Mouse (Mus musculus) ES-Bruce4 (cell line): ENCODE measurements at regions not wholly inside any gene's neighbourhood (a gene's known extent, or its start where the extent isn't known, plus 50 kb on each side); places are given as distances from the start of the nearest gene placed in this dataset.

Source experiments
- H3K27ac ChIP-seq: 2 replicates; pipeline ENCODE4 v1.5.1; 2012; ENCODE audit warnings: low read length, inconsistent platforms; ENCODE audit not compliant: insufficient read depth
- H3K27me3 ChIP-seq: 2 replicates; pipeline ENCODE4 v1.6.1; 2012; ENCODE audit warnings: mild to moderate bottlenecking, low read length, inconsistent platforms; ENCODE audit not compliant: control insufficient read depth, poor library complexity, insufficient read depth, severe bottlenecking
- H3K36me3 ChIP-seq: 2 replicates; pipeline ENCODE4 v1.6.1; 2012; ENCODE audit warnings: inconsistent platforms, mild to moderate bottlenecking, low read length, moderate library complexity; ENCODE audit not compliant: control insufficient read depth, poor library complexity, insufficient read depth, severe bottlenecking
- H3K4me1 ChIP-seq: one replicate; pipeline ENCODE4 v1.8.1; 2011; ENCODE audit warnings: low read length; ENCODE audit not compliant: control insufficient read depth, insufficient read depth
- H3K4me3 ChIP-seq: 2 replicates; pipeline ENCODE4 v1.5.1; 2011; ENCODE audit warnings: low read depth, mild to moderate bottlenecking, low read length
- H3K9ac ChIP-seq: 2 replicates; pipeline ENCODE4 v1.6.1; 2012; ENCODE audit warnings: low read depth, mild to moderate bottlenecking, inconsistent platforms; ENCODE audit not compliant: poor library complexity, severe bottlenecking
- H3K9me3 ChIP-seq: replicated peaks from 2 replicates; pipeline ENCODE4 v1.6.1; 2012; ENCODE audit warnings: mild to moderate bottlenecking, low read length, inconsistent platforms; ENCODE audit not compliant: control insufficient read depth, poor library complexity, insufficient read depth, severe bottlenecking
- CTCF ChIP-seq: IDR thresholded peaks from one replicate; pipeline ENCODE4 v1.8.1; 2011; ENCODE audit warnings: low read depth, low read length
- EP300 ChIP-seq: IDR thresholded peaks from 2 replicates; pipeline ENCODE4 v1.6.1; 2011; ENCODE audit warnings: low read depth, low read length; ENCODE audit not compliant: insufficient read depth
- POLR2A ChIP-seq: IDR thresholded peaks from one replicate; pipeline ENCODE4 v1.8.1; 2011; ENCODE audit warnings: low read length; ENCODE audit not compliant: insufficient read depth

GRCm38 (mm10) chr10:60892730-60893129, 61.3 kb upstream of the Unc5b start:
- H3K9me3 ChIP-seq: no peaks in the 10 kb centered on the region
- no peaks in the 10 kb centered on the region for H3K4me1 ChIP-seq
- no peak for TF ChIP-seq POLR2A
- TF ChIP-seq EP300: no peak
- TF ChIP-seq CTCF: no peak
- no peak overlapping the region for H3K9ac ChIP-seq
- no peak overlapping the region for H3K27ac ChIP-seq
- no peaks in the 10 kb centered on the region for H3K36me3 ChIP-seq
- no peaks in the 10 kb centered on the region for H3K27me3 ChIP-seq
- H3K4me3 ChIP-seq: no peak overlapping the region

GRCm38 (mm10) chr10:60891476-60892170, 60.2 kb upstream of the Unc5b start:
- H3K27me3 ChIP-seq: no peaks in the 10 kb centered on the region
- H3K9me3 ChIP-seq: no peaks in the 10 kb centered on the region
- H3K36me3 ChIP-seq: no peaks in the 10 kb centered on the region
- TF ChIP-seq POLR2A (no peak), EP300 (no peak), CTCF (no peak)
- no peak overlapping the region for H3K27ac ChIP-seq
- no peak overlapping the region for H3K4me3 ChIP-seq
- H3K9ac ChIP-seq: no peak overlapping the region
- H3K4me1 ChIP-seq: no peaks in the 10 kb centered on the region

GRCm38 (mm10) chr10:60889792-60890191, 58.4 kb upstream of the Unc5b start:
- no peaks in the 10 kb centered on the region for H3K9me3 ChIP-seq
- no peak overlapping the region for H3K9ac ChIP-seq
- no peaks in the 10 kb centered on the region for H3K4me1 ChIP-seq
- no peak for TF ChIP-seq POLR2A
- TF ChIP-seq CTCF: no peak
- TF ChIP-seq EP300: no peak
- no peaks in the 10 kb centered on the region for H3K36me3 ChIP-seq
- H3K27ac ChIP-seq: no peak overlapping the region
- no peak overlapping the region for H3K4me3 ChIP-seq
- H3K27me3 ChIP-seq: no peaks in the 10 kb centered on the region

- H3K4me1 ChIP-seq: no peaks in the 10 kb centered on the region
- no peaks in the 10 kb centered on the region for H3K36me3 ChIP-seq
- no peaks in the 10 kb centered on the region for H3K9me3 ChIP-seq
- H3K9ac ChIP-seq: no peak overlapping the region
- no peak overlapping the region for H3K4me3 ChIP-seq
- H3K27me3 ChIP-seq: no peaks in the 10 kb centered on the region
- TF ChIP-seq EP300 (no peak), CTCF (no peak), POLR2A (no peak)
- H3K27ac ChIP-seq: no peak overlapping the region
Measured at GRCm38 (mm10) chr10:60888541-60888940, 57.2 kb upstream of the Unc5b start.

GRCm38 (mm10) chr10:60885348-60886275, 54.2 kb upstream of the Unc5b start:
- no peak overlapping the region for H3K9ac ChIP-seq
- no peaks in the 10 kb centered on the region for H3K36me3 ChIP-seq
- no peaks in the 10 kb centered on the region for H3K27me3 ChIP-seq
- H3K27ac ChIP-seq: no peak overlapping the region
- no peaks in the 10 kb centered on the region for H3K4me1 ChIP-seq
- no peak overlapping the region for H3K4me3 ChIP-seq
- TF ChIP-seq EP300 (no peak), POLR2A (no peak), CTCF (no peak)
- no peaks in the 10 kb centered on the region for H3K9me3 ChIP-seq

GRCm38 (mm10) chr10:60884806-60885205, 53.4 kb upstream of the Unc5b start:
- H3K9ac ChIP-seq: no peak overlapping the region
- H3K27ac ChIP-seq: no peak overlapping the region
- no peaks in the 10 kb centered on the region for H3K36me3 ChIP-seq
- TF ChIP-seq CTCF: no peak
- TF ChIP-seq POLR2A: no peak
- no peak for TF ChIP-seq EP300
- H3K27me3 ChIP-seq: no peaks in the 10 kb centered on the region
- H3K4me3 ChIP-seq: no peak overlapping the region
- H3K9me3 ChIP-seq: no peaks in the 10 kb centered on the region
- H3K4me1 ChIP-seq: no peaks in the 10 kb centered on the region
